Mouse (Mus musculus) spleen, adult 2 months (tissue): ENCODE data around the gene Sipa1l1. TPM values are rescaled to one million over a fixed set of nuclear protein-coding genes. Genes with fewer than 3 reads are reported as not detected.
A peak's percentile ranks its signal among the peaks of the same experiment; 100 is the strongest.

ENCODE experiments used
- DNase-seq, 2 experiments: peaks; one replicate each; pipeline versions ENCODE4 v3.0.0 to v3.0.0-alpha.2; 2012 to 2021; ENCODE audit warnings: low spot score in 2 of 2, low read depth in 1 of 2
- H3K27ac ChIP-seq: fragments of 200-500 bp; 2 replicates; pipeline ENCODE4 v1.5.1; 2012; ENCODE audit warnings: low read length, inconsistent platforms; ENCODE audit not compliant: insufficient read depth
- H3K27me3 ChIP-seq: fragments of 200-500 bp; 2 replicates; pipeline ENCODE4 v1.6.1; 2012; ENCODE audit warnings: mild to moderate bottlenecking, moderate library complexity, low read length, inconsistent platforms; ENCODE audit not compliant: control insufficient read depth, insufficient read depth
- H3K36me3 ChIP-seq: fragments of 200-500 bp; 2 replicates; pipeline ENCODE4 v1.6.1; 2012; ENCODE audit warnings: mild to moderate bottlenecking, low read length, inconsistent platforms; ENCODE audit not compliant: control insufficient read depth, insufficient read depth
- H3K4me1 ChIP-seq: fragments of 200-500 bp; 2 replicates; pipeline ENCODE4 v1.6.1; 2011; ENCODE audit warnings: inconsistent platforms; ENCODE audit not compliant: control insufficient read depth, insufficient read depth, insufficient read length
- H3K4me3 ChIP-seq: fragments of 200-500 bp; 2 replicates; pipeline ENCODE4 v1.5.1; 2011; ENCODE audit warnings: mild to moderate bottlenecking, inconsistent platforms; ENCODE audit not compliant: insufficient read depth, insufficient read length; ENCODE audit errors: extremely low read depth
- CTCF ChIP-seq: fragments of 200-500 bp; IDR thresholded peaks from 2 replicates; pipeline ENCODE4 v1.5.1; 2011; ENCODE audit warnings: mild to moderate bottlenecking, inconsistent platforms; ENCODE audit not compliant: insufficient read depth, insufficient read length, insufficient replicate concordance; ENCODE audit errors: extremely low read depth
- POLR2A ChIP-seq: fragments of 200-500 bp; IDR thresholded peaks from 2 replicates; pipeline ENCODE4 v1.6.1; 2011; ENCODE audit warnings: low read depth, low read length, inconsistent platforms
- WGBS: fragments of 180-500 bp; shearing (Covaris S2); methylation state at CpG from one replicate; pipeline ENCODE4 v1.1.7; 2018; 5-methylcytosine and 5-hydroxymethylcytosine counted together
- polyA plus RNA-seq: library from polyadenylated mRNA; depleted of rRNA; stranded (reverse); fragments of >200 nt; gene quantifications from 2 replicates; pipeline ENCODE4 v1.2.3, GENCODE M21; 2012

Sipa1l1 gene
- polyA plus RNA-seq, 1 experiment, result 17.1 TPM

DNA sequence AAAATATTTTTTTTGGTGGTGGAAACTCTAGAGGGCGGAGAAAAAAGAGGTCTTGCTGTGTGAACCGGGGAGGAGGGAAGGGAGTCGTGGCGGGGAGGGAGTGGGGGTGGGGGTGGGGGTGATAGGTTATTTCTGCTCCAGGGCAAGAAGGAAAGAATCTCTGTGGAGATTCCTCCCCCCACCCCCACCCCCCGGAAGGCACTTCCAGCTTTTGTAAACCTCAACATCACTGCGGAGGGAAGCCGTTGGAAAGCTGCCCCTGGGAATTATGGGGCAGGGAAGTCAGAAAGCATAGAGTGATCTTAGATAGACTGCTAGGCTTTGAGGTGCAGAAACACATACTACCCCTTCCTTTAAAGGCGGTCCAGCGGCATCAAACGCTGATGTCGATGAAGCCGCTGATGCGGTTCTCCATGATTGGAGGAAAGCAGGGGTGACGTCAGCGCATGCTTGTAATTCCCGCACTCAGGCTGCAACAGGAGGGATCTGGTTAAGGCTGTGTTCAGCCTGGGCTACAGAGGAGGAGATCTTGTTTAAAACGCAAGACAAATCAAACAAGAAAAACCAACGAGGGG lies 301.3 kb downstream of the Sipa1l1 start:
- peak overlapping the region; percentile 60 for H3K4me3 ChIP-seq
- H3K4me1 ChIP-seq, result peaks cover 8% of the 10 kb centered on the region; the same call in 1 of the 2 replicates
- peak overlapping the region; percentile 50 for H3K27ac ChIP-seq
- DNase-seq, result peak; percentile 27 to 36
- no peaks in the 10 kb centered on the region for H3K36me3 ChIP-seq
- WGBS, result 5% methylated on average over 18 of the region's 18 CpGs
- TF ChIP-seq CTCF, result no peak
- TF ChIP-seq POLR2A, result no peak
- no peaks in the 10 kb centered on the region for H3K27me3 ChIP-seq

DNA sequence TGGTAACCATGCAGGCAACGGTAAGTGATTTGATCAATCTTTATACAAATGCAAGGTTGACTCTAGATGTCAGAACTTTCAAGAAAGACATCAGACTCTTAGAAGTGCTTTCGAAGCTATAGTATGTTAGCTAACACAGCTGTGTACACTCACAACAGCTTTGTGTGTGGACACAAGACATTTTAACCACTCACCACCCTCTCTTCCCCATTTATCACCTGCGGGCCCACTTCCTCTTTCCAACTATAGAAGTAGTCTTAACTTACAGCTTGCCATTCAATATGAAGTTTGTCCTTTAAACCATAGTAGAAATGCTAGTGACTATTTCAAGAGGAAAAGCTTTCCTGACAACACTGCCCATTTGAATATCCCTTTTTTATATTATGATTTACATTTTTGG lies 303.7 kb downstream of the Sipa1l1 start:
- Histone ChIP-seq H3K27me3 (no peaks in the 10 kb centered on the region), H3K4me3 (no peak overlapping the region), H3K36me3 (no peaks in the 10 kb centered on the region), H3K4me1 (peaks cover 8% of the 10 kb centered on the region; the same call in 1 of the 2 replicates), H3K27ac (no peak overlapping the region)
- no peak for DNase-seq
- no peak for TF ChIP-seq CTCF
- no peak for TF ChIP-seq POLR2A
- WGBS, result 25% methylated on average over 3 of the region's 3 CpGs

DNA sequence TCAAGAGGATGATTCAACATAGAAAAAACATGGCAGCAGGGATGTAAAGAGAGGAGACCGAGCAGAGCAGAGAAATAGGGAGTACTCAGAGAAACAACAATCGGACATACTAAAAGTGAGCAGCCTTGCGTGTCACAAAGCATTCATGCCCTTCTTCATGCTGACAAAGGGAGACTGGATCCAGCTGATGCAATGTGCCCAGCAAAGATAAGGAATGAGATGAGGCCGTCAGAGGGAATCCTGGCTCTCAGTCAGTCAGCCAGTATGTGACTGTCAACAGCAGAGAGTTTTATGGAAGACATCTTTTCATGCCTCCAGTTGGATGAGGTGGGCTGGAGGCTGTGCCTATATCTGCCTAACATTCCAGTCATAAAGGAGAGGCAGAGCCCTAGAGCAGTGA lies 304.1 kb downstream of the Sipa1l1 start:
- 86% methylated on average over 4 of the region's 4 CpGs for WGBS
- H3K36me3 ChIP-seq, result no peaks in the 10 kb centered on the region
- no peaks in the 10 kb centered on the region for H3K27me3 ChIP-seq
- no peak overlapping the region for H3K27ac ChIP-seq
- no peak for TF ChIP-seq CTCF
- no peak for TF ChIP-seq POLR2A
- H3K4me1 ChIP-seq, result peaks cover 8% of the 10 kb centered on the region; the same call in 1 of the 2 replicates
- no peak for DNase-seq
- no peak overlapping the region for H3K4me3 ChIP-seq

DNA sequence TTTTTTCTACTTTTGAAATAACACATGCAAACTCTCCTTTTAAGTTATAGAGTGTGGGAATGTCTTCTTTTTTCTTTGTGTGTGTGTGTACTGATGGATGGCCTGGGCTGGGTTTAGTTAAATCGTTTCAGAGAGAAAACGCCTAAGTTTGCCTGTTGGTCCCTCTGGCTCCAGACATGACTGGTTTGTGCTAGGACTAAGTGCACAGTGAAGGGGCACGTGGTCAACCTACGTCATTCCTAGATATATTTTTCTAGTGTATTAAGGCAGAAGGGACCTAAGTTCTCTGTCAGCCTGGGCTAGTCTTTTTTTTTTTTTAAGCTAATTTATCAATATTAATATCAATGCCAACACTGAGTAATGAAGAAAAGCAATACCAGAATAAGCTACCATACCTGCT lies 305.3 kb downstream of the Sipa1l1 start:
- no peak for DNase-seq
- no peak for TF ChIP-seq CTCF
- no peak for TF ChIP-seq POLR2A

DNA sequence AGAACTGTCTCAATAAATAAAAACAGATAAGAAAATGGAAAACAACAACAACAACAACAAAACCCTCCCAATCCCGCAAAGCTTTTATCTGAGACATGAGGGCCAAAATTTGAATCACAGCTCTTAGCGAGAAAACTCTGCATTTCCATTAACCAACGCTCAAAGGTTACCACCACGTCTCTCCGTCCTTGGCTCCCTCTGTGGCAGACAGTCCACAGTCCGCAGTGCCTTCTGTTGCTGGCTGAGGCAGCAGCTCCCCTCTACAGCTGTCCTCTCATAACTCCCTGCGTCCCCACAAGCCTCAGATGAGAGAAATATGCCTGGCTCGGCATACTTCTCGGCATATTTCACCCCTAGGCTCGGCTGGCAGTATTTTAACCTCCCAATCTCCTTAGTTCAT lies 306.9 kb downstream of the Sipa1l1 start:
- WGBS, result 91% methylated on average over 10 of the region's 10 CpGs

More for the DNA sequence above, 305.3 kb downstream of the Sipa1l1 start:
- Histone ChIP-seq H3K27me3 (no peaks in the 10 kb centered on the region), H3K4me1 (peaks cover 5% of the 10 kb centered on the region; the same call in 1 of the 2 replicates), H3K4me3 (no peak overlapping the region), H3K36me3 (no peaks in the 10 kb centered on the region), H3K27ac (no peak overlapping the region)
- WGBS, result 86% methylated on average over 4 of the region's 4 CpGs

DNA sequence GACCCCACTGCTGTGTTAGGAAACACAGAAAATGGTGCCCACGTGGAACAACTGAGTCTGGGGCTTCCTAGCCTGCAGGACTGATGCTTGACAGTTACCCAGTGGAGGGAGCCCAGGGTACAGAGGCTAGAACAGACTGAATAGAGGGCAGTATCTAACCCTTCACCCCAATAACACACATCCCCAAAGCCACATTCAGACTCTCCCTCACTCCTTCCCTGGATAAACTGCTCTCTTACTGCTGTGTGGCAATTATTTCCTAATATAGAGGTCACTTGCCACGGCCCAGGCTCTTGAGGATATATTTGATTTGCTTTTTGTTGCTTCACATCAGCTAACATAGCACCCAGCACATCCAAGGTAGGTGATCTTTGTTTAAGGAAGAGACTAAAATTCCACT lies 307.5 kb downstream of the Sipa1l1 start:
- WGBS, result 54% methylated on average over 2 of the region's 2 CpGs
- Histone ChIP-seq H3K27ac (no peak overlapping the region), H3K36me3 (no peaks in the 10 kb centered on the region), H3K4me1 (peaks cover 3% of the 10 kb centered on the region; the same call in 1 of the 2 replicates), H3K27me3 (no peaks in the 10 kb centered on the region), H3K4me3 (no peak overlapping the region)
- no peak for DNase-seq
- TF ChIP-seq POLR2A (no peak), CTCF (no peak)

More for the DNA sequence above, 306.9 kb downstream of the Sipa1l1 start:
- Histone ChIP-seq H3K4me3 (no peak overlapping the region), H3K36me3 (no peaks in the 10 kb centered on the region), H3K4me1 (peaks cover 3% of the 10 kb centered on the region; the same call in 1 of the 2 replicates), H3K27me3 (no peaks in the 10 kb centered on the region), H3K27ac (no peak overlapping the region)
- DNase-seq, result no peak
- no peak for TF ChIP-seq POLR2A

DNA sequence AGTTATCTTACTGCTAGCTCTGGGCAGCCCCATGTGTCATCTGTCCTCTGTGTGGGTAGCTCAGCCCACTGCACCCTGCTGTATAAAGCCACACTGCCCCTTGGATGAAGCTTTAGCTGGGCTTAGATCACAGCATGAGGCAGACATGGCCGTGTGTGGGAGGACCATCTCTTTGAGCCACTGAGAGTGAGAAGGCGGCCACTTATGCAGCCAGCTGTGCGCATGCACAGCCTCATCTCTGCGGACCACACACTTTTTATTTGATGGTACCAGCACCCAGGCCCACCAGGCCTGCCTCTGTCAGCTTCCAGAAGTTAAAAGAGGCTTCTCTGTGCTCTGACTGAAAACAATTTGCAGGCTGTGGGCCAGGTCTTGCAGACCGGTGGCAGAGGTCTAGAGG lies 308.7 kb downstream of the Sipa1l1 start:
- Histone ChIP-seq H3K27me3 (no peaks in the 10 kb centered on the region), H3K4me3 (no peak overlapping the region), H3K27ac (no peak overlapping the region), H3K36me3 (no peaks in the 10 kb centered on the region), H3K4me1 (peaks cover 3% of the 10 kb centered on the region; the same call in 1 of the 2 replicates)
- no peak for TF ChIP-seq CTCF
- no peak for TF ChIP-seq POLR2A
- no peak for DNase-seq
- WGBS, result 68% methylated on average over 5 of the region's 5 CpGs
